Mouse (Mus musculus) kidney, adult 18-20 months (tissue): ENCODE data around the gene Gm28048.

Source experiments
- DNase-seq: peaks from one replicate; pipeline ENCODE4 v3.0.0; 2021

The Gm28048 gene

GRCm38 (mm10) chr11:22883676-22884075 is 98.2 kb downstream of the Gm28048 start:
- DNase-seq = peak; percentile 29

DNA sequence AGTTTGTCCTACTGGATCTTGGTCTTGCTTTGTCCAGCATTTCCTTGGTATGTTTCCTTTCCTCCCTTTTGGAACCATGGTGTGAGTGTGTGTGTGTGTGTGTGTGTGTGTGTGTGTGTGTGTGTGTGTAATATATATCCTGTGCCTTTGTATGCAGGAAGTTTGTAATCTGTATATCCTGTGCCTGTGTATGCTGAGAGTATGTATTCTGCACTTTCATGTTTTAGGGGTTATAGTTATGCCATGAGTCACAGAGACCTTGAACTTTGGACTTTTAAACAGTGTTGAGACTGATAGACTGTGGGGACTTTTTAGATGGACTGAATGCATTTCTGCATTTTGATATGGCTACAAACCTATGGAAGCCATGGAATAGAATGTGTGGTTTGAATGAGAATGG is 99.0 kb downstream of the Gm28048 start:
- no peak for DNase-seq

- DNase-seq = no peak
Measured at GRCm38 (mm10) chr11:22880383-22881172, 101.3 kb downstream of the Gm28048 start.

GRCm38 (mm10) chr11:22879645-22880044 is 102.2 kb downstream of the Gm28048 start:
- DNase-seq = no peak

GRCm38 (mm10) chr11:22876680-22877330 is 105.1 kb downstream of the Gm28048 start:
- no peak for DNase-seq

DNA sequence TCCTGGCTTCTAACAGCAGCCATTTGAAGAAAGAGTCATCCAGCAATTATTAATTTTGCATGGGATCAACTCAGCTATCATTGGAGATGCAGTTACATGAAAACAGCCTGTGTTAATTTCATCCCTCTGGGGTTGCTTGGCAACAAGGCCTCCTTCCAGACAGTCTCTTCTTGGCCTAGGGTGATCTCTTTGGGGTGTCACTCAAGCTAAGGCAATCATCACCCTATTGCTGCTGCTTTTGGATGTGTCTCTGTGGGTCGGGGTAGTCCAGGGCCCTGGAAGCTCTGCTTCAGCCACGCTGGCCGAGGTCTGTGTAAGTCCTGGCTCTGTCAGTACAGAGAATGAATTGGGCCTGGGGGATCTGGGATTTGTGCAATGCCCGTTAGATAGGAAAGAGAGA is 106.6 kb downstream of the Gm28048 start:
- DNase-seq = no peak

GRCm38 (mm10) chr11:22874747-22875146 is 107.1 kb downstream of the Gm28048 start:
- no peak for DNase-seq

DNA sequence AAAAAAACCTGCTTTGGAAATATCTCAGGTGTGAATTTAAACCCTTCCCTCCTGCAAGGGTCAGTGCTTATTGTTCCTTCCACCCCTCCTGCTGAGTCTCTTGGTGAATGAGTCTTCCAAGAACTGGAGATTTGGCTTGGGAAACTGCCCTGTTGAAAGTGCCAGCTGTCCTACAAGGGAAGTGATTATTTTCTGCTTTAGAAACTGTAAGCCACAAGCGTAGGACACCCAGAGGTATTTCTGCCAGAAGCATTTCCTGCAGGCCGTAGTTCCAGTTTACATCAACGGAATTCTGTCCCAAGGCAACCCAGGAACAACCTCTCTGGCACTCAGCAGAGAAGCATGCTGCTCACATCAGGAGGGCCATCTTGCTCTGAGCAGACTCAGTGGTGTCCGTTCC is 108.5 kb downstream of the Gm28048 start:
- no peak for DNase-seq

DNA sequence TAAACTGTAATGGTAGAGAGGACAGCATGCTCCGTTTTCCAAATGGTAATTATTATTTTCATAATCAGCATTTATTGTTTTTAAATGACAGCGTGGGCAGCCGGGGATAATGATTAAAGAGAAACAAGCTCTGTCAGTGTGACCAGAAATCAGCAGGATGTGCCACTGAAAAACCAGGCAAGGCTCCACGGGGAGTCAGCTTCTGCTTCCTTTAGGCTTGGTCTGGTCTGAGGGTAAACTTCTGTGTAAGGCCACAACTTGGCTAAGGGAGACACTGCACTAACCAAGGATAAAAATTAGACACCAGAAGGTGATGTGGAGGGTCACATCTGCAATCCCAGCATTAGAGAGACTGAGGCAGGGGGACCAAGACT is 109.6 kb downstream of the Gm28048 start:
- DNase-seq = no peak

DNA sequence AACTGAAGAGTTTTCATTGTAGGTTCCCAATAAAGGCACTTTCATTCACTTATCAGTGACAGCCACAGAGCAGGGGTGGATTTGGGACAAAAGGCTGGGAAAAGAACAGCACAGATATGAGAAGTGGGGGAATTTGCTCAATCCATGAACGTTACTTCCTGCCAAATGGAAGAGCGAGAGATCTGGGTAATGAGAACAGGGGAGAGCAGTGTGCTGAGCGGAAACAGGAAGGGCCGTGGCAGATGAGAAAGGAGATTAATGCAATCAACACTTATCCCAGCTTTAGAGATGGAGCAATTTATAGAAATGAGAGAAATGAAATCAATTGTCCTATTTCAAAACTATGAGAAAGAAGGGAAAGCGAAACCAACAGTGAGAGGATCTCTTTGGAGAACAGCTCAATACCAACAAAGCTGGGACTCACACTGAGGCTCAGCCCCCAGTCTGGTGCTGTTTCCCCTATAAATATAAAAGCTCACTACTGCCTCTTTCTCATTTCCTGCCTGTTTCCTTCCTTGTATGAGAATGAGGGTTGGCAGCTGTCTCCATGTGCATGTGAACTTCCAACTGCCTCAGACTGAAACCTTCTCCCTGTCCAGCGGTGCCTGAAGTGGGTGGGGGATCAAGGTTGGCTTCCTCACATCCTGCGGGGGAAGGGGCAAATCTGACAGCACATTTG is 110.1 kb downstream of the Gm28048 start:
- DNase-seq = no peak

- DNase-seq = no peak
Measured at GRCm38 (mm10) chr11:22868582-22868981, 113.3 kb downstream of the Gm28048 start.

DNA sequence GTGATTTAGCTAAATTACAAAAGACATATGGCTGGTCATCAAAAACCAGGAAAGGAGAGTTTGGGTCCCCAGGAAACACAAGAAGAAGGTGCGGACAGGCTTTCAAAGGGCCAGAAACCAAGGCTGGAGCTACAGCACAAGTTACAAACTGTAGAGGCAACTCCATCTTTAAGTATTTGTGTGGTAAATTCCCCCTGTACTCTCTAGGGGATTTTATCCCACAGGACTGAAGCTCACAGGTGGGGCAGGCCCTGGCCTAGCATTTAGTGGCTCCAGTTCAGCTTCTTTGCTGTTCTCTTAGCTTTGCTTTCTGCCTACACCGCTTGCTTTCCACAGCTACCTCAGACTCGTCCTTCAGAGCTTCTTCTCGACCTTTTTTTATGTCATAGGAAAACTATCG is 114.2 kb downstream of the Gm28048 start:
- DNase-seq = no peak

- no peak for DNase-seq
Measured at GRCm38 (mm10) chr11:22865635-22866246, 116.1 kb downstream of the Gm28048 start.

GRCm38 (mm10) chr11:22864305-22865060 is 117.4 kb downstream of the Gm28048 start:
- no peak for DNase-seq

GRCm38 (mm10) chr11:22863581-22863980 is 118.3 kb downstream of the Gm28048 start:
- no peak for DNase-seq

- no peak for DNase-seq
Measured at GRCm38 (mm10) chr11:22861315-22861714, 120.6 kb downstream of the Gm28048 start.

DNA sequence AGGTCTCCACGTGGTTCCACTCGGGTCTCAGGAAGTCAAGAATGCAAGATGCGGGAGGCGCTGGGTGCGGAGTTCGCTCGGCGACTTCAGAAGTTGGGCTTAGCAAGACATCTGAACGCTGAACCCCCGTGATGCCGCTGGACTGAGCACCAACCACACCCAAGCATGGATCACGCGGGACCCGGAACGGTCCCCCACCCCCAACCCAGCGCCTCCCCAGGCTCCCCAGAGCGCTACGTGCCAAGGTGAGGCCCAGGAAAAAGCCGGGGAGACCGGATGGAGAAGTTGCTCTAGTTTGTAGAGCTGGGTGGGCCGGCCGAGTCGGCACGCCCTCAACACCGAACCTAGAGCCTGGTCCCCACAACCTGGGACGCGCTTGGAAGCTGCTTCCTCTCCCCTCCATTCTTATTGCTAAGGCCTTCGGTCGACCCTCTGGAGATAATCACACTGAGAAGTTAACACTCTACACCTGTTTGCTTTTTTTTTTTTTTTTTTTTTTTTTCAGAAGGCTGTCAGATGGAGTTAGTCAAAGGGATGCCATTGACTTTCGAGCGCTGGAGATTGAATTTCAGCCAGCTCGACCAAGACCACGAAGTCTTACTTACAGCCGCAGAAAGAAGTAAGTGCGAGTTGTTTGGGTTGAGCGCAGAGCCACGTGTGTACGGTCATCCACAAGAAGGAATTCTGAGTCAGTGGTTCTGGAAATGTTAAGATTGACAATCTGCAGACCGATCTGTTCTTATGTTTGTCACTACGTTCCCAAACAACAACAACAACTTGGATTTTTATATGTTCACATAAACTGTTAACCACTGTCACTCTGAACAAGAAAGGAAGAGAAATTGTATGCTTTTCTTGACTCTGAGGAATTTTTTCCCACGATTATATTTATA is 121.3 kb downstream of the Gm28048 start, which contains the start of gene B3gnt2:
TSS of gene B3gnt2 (minus strand) at position 627 of the 893 bp plus-strand sequence.
- DNase-seq = no peak

DNA sequence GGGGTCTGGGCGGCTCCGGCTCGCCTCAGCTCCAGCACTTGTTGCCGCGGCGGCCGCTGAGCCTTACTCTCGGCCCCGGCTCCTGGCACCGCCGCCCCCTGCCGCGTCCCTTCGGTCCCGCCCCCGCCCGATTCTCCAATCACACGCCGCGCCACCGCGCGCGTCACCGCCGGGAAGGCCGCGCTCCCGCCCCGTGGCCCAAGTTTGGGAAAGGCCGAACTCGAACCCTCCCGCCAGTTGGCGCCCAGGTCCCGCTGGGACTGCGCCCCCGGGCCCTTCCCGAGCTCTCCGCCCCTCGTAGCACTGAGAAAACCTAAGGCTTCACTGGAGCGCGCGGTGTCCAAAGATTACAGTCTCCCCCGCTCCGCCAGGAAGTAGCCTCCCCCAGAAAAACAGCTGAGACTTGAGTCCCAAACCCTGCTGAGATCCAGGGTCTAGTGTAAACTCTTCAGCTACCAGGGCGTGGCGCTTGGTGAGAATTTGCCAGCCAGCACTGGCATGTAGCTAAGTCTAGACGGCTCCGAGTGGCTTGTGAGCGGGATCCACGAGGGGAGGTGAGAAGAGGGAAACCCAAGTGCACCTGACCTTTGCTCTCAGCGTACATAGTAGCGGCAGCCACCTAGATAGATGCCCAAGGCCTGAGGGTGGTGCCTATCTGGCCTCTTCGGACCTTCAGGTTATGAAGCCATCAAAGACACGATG is 122.1 kb downstream of the Gm28048 start:
- peak; percentile 94 for DNase-seq

- DNase-seq = no peak
Measured at GRCm38 (mm10) chr11:22859301-22859632, 122.6 kb downstream of the Gm28048 start.

DNA sequence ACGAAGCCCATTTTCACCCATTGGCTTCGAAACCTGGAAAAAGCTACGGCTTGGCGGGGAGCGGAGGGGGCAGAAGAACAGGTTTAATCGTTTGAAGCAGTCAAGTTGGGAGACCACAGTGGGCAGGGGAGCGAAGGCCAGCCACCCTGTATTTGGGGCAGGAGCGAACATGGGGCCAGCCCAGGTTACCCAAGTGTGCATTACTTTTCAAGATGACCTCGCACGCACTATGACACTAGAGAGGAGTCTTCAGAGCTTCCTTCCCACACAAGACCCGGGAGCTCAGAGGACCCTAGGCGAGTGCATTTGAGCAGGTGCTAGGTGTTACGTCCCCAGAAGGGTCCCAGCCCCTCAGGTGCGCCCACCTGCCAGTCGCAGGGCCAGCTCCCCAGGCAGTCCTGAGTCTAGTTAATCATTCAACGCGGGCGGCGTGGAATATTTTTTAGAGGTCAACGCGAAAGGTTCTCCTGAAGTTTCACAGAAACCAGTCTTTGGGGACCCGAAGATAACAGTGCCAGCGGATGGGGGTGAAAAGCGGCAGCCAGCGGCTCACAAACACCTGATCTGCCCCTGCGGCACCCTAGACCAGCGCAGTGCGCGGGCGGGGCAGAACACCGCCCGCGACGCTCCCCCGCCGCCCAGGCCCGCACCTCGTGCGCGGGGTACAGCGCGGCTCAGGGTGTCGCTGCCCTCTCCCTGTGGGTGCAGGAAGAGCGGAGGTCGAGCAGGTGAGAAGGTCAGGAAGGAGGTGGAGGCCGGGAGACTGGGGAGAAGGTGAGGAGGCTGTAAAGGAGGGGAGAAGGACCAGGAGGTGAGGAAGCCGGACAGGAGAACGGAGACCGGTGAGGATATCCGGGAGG is 123.2 kb downstream of the Gm28048 start:
- DNase-seq = peak; percentile 84
